Mouse (Mus musculus) layer of hippocampus, adult 9-11 months (tissue): ENCODE data around the gene Dlg1.
"Not testable (repeated sequence)": the region's sequence is repeated elsewhere in the genome, so short reads cannot be mapped to it uniquely, and the experiment has no call there.

Source experiments
- DNase-seq: peaks from one replicate; pipeline ENCODE4 v3.0.0; 2022

Dlg1 gene

DNA sequence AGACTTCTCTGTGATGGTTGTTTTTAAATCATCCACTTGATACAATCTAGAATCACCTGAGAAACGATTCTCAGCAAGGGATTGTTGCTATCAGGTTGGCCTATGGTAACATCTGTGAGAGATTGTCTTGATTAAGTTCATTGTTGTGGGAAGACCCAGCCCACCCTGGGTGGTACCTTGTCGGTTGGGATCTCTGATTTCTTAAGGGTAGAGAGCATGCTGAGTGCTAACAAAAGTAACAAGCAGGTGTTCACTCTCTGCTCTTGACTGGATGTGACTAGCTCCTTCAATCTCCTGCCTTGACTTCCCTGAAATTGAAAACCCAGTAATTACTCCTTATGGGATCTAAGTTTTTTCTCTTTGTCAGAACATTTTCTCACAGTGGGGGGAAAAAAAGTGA lies 5.7 kb upstream of the Dlg1 start:
- no peak for DNase-seq

DNA sequence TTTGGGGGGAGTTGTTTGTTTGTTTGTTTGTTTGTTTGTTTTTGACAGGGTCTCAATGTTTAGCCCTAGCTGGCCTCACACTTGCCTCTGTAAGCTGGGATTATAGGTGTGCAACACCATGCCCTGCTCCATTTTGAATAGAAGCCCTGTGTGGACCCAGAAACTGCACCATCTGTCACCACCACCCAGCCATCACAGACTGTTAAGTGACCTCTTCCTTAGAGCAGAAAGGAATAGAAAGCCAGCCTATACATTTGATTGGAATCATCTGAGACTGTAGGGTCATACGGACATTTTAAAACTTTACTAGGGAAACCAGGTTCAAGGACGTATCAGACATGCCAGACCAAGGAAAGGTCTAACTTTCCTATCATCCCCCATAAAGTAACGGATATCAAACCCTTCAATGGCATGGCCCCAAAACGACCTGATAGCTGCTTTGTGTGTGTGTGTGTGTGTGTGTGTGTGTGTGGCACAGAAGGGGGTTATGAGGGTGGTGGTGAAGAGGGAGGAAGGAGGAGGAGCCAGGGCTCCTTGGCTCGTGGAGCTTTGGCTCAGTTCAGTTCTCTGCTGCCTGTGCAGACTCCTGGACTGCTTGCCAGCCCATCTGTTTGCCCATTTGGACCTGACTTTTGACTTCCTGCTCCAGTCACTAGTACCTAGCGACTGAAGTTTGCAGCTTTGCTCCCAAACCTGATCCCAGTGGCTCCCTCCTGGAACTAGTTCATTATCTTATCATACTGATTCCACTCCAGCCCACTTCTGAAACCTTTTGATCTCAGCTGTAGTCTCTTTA lies 4.5 kb upstream of the Dlg1 start:
- no peak for DNase-seq

DNA sequence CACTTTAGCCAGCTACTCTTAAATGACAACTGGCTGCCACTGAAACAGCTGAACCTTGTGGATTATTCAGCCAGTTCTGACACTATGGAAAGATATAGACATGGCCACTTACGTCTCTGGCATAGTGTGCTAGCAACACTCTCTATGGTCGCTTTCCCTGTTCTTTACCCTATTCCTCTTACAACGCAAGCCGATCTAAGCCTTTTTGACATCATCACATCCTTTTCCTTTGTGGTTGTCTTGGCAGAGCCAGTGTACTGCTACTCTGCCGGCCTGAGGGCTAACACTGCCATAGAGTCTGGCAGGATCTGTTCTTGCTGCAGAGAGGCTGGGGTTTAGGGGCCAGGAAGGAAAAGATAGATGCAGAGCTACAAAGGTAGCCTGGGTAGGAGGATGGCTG lies 3.8 kb upstream of the Dlg1 start:
- DNase-seq, result no peak

DNA sequence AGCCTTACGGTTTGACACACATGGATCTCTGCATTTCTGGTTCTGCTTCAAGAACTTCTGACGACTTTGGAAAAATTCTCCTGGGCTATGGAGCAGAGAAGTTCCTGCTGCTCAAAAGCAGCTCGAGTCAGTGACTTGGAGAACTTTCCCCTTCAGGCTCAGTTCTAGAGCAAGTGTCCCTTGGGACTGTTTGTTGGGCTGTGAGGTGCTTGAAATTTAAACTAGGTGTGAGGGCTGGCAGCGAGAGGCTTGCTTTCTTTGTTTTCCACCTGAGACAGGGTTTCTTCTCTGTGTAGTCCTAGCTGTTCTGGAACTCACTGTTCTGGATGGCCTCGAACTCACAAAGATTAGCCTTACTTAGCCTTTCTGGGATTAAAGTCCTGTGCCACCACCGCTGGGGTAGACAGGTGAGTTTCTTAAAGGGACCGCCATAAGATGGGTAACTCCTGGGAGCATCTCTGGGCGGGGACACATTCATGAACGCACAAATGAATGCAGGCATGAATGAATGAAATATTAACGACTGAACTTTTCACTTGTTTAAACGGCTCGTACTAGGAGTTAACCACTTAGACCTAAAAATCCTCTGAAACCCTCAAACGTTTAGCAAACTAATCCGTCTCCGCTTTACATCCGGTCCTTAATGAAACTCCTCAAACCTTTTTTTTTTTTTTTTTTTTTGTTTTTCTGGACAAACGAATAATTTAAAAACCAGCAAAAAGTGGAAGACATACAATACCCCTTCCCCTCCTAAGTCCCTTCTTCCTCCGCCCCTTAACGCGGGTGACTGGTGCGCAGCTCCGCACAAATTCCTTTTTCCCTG lies 476 bp upstream of the Dlg1 start:
- no peak for DNase-seq

DNA sequence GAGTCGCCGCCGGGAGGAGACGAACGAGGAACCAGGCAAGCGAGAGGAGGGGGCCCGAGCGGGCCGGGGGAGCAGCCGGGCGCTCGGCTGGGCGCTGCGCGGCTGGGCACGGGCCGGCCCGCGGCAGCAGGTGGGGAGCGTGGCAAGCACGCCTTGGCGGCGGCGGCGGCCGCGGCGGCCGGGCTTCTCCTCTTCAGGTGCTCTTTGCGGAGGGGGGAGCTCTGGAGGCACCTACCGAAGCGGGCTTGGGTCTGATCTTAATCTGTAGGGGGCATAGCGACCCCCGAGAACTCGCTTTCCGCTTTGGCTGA lies 999 bp downstream of the Dlg1 start:
- DNase-seq, result no peak

DNA sequence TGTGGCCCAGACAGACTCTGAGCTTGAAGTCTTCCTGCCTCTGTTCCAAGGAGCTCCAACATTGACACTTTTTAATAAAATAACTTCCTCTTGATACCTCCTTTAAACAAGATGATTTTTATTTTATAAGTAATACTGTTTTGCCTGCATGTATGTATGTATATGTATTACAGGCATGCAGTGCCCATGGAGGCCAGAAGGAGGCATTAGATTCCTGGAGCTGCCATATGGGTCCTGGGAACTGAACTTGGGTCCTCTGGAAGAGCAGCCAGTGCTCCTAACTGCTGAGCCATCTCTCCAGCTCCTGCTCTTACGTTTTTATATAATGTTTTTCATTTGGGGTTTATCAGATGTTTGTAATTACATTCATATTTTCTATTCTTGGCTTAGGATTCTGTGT lies 9.0 kb downstream of the Dlg1 start:
- no peak for DNase-seq

DNA sequence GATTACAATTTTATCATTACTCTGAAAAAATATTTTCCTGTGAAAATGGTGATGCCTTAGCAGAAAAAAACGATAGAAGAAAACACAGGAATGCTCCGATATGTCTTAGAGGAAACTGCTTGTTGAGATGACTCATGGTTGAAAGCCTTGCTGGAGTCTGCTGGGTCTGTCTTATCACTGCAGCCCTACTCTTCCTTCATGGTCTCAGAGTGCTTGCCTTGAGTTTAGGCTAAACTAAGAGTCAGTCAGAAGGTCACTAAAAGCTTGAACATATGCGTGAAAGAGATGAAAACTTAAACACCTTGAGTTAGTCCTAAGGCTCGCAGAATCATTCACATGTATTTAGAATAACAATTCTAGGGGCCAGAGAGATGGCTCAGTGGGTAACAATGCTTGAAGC lies 14.2 kb downstream of the Dlg1 start:
- no peak for DNase-seq

DNA sequence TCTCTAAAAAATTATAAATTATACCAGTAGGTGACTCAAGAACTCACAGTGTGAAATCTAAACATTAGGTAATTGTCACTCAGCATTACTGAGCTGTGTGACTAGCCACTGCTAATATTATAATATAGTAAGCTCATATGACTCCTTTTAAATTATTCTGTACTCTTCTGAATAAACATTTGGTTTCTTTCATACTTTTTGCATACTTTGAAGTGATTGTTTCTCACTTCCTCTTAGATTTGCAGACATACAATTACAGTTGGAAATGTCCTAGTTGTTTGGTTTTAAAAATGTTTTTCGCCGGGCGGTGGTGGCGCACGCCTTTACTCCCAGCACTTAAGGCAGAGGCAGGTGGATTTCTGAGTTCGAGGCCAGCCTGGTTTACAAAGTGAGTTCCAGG lies 19.0 kb downstream of the Dlg1 start:
- no peak for DNase-seq

DNA sequence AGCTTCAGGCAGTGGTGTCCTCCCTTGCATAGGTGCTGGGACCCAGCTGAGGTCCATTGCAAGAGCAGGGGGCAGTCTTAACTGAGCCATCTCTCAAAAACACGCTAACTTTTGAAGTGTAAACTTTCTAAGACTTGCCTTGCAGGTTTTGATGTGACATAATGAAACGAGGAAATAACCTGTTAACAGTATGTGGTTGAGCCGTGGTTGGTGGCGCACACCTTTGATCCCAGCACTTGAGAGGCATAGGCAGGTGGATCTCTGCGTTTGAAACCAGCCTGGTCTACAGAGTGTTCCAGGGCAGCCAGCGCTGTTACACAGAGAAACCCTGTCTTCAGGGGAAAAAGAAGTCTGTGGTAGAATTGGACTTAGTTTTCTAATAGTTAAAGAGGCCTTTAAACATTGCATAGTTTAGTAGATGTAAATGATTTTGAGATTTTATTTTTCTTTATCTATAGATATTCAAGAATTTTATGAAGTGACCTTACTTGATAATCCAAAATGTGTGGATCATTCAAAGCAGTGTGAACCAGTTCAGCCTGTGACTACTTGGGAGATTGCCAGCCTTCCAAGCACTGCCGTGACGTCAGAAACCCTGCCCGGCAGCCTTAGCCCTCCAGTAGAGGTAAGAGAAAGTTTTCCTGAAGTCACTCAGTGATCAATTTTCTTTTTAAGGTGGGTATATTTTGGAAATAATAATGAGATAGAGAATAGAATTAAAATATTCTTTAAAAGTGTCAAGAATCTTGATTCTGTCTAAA lies 20.6 kb downstream of the Dlg1 start:
- DNase-seq, result no peak

DNA sequence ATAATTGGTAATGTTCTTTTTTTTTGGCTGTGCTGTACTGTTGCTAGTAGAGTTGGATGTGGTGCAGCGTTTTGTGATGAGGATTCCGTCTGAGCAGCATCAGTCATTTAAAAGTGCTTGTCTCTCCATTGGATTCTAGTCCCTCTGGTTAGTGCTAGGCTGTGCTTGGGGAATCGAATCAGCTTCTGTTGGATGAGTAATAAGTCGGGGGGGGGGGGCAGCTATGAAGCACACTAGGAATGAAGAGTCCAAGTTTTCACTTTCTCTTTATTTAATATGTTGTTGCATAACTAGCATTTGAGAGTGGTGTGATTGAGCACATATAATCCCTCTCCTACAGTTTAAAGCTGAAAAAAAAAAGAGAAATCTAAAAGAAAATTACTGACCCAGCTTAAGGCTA lies 21.5 kb downstream of the Dlg1 start:
- DNase-seq, result no peak

DNA sequence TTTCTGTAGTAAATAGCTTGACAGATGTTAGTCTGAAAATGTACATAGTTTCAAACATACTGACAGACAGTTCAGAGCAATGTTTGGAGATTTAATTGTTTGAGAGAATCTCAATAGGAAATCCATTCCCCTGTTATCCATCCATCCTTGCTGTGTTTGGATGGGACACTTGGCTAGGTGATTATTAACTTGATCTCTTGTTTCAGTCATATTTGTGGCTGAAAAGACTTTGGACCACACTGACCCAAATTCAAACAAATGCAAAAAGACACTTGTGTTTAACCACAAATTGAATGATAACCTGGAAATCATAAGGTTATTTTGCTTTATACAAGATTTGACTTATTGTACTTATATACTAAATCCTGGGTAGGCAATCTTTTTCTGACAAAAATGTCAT lies 24.5 kb downstream of the Dlg1 start:
- no peak for DNase-seq

DNA sequence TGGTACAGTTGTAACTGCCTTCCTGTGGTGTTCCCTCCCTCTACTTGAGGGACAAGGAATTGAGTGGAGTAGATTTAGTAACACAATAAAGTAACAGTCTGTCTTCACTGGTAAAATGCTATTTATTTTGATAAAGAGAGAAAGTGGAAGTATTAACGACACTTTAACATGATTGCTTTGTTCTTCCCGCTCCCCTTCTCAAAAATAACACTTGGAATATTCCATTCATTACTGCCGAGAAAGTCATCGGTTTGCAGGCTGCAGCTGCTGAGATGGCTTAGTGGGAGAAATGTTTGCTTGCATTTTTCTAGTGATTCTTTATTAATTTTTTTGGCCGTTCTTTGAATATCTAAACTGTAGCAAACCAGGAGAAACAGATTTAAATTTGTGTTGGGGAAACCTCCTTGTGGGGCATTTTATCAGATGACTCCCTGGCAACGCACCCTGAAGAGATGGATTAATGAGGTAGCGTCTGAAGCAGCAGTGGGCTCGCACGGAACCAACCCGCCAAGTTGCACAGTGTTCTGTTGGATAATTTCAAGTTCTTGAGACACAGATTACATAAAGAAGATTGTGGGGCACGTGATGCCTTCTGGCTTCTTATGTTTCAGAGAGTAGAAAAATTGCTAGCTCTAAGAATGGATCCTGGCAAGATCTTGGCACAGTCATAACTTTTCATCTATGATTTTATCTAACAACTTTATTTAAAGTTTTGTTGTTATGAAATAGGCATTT lies 32.2 kb downstream of the Dlg1 start:
- peak; percentile 20 for DNase-seq

DNA sequence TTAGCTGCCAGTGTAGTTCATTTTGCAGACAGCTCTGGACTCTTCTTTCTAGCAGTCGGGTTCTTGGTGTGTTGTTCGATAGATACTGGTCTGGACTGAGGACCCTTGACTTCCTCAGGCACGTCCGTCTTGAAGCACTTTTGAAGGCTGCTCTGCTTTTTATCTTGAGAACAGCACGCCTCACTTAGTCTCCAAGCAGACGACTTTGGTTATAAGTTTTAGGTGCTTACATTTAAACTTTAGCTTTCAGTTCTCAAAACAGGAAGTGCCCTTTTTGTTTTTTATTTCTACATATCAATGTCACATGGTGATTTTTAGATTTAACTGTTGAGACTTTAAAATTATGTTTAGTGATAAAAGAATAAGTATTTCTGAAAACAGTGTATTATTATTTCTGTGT lies 33.1 kb downstream of the Dlg1 start:
- no peak for DNase-seq

DNA sequence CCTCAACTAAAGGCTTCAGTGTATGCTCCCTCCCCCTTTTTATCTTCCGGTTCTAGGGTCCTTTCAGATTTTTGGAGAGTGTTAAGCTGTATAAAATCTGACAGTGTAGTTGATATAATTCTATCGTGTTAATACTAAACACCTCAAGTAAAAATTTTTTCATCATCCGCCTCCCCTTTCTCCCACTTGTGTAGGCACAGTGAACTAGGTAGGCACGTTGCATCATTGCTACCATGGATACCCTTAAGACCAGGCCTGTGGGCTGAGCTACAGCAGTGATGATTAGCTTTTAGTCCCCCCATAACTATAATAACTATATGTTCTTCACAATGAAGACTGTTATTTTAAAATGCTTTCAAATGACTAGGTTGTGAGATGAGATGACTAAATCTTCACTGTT lies 34.1 kb downstream of the Dlg1 start:
- DNase-seq, result peak; percentile 19

DNA sequence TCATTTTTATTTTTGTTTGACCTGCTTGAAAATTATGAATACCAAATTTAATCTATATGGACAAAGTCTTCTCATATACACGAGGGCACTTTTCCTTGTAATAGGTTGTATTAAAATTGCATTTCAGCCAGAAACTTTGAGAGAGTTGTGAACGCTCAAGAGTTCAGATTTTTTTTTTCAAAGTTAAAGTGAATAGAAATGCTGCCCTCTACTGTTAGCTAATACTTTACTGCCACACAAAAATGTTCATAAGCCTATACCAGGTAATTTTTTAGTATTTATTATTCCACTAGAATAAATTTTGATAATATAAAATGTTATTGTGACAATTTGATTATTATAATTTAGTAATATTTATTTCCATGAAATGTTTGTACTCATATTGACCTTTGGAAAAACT lies 42.0 kb downstream of the Dlg1 start:
- no peak for DNase-seq

DNA sequence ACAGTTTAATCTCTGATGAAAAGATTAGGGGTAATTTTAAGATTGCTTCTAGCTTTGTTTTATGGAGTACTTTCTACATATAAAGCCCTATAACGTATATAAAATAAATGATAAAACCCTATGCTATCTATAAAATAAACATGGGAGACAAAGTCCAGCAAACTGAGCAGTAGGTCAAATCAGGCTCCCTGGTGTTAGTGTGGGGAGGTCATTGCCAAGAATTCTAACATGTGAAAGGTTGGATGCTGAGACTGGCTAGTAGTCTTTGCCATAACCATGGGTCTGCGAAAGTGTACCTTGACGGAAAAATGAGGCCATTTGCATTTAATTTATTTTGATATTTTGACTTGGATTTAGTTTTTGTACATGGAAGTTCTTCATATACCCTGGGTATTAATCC lies 42.7 kb downstream of the Dlg1 start:
- DNase-seq, result no peak

DNA sequence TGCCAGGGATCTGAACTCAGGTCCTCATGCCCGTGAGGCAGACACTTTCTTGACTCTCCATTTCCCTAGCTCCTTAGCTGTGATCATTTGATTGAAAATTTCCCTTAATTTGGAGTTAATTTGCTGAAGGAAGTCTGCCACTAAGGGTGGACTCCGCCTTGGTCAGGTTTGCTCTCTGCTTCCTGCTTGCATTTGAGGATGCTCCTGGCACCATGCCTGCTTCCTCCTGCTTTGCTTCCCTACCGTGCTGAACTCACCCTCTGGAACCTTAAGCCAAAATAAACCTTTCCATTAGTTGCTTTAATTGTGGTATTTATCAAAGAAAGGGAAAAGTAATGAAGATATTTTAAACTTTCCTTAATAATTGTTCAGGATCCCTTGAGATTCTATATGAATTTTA lies 44.1 kb downstream of the Dlg1 start:
- no peak for DNase-seq

DNA sequence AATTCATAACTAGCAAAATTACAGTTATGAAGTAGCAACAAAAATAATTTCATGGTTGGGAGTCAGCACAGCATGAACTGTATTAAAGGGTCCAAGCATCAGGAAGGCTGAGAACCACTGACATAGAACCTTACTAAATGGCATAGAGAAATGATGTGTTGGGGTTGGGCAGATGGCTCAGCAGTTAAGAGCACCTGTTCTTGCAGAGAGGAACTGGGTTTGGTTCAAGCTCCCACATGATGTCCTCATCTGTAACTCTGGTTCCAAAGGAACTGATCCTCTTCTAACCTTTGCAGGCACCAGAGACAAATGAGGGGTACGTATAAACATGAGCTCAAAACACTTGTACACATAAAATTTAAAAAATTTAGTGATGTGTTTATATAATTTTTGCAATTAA lies 59.7 kb downstream of the Dlg1 start:
- DNase-seq, result no peak

DNA sequence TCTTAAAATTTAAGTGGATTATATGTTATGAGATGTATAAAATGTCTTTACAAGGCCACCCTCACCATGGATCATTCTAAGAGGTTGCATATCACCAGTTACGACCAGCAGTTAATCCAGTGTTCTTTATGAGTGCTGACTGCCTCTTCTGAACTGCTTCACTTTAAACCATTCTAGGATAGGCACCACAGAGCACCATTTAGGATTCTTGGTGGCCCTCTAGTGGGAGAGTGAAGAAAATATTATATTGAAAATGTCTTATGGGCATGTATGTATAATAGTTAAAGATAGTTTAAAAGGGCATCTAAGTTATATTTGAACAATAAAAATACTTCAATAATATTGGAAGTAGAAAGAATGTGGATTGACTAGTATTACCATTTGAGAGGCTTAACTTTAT lies 60.9 kb downstream of the Dlg1 start:
- no peak for DNase-seq

DNA sequence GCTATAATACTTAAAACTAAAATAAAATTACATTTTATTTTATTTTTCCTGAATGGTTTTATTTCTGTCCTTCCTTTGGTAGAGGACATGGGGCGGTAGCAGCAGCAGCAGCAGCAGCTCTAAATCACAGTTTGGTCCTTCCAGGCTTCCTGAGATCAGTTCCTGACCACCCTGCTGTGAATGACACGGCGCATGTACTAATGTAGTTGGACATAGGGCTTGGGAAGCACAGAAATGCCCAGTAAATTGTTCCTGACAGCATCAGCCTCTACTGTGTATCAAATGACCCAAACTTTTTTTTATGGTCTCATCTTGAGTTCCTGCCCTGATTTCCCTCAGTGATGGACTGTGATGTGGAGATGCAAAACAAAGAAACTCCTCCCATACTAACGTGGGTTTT lies 61.6 kb downstream of the Dlg1 start:
- no peak for DNase-seq

DNA sequence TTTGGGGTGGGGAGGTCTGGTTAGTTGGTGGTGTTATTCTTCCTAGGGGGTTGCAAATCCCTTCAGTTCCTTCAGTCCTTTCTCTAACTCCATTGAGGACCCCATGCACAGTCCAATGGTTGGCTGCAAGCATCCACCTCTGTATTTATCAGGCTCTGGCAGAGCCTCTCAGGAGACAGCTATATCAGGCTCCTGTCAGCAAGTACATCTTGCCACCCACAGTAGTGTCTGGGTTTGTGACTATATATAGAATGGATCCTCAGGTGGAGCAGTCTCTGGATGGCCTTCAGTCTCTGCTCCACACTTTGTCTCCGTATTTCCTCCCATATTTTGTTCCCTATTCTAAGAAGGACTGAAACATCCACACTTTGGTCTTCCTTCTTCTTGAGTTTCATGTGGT lies 67.7 kb downstream of the Dlg1 start:
- DNase-seq, result not testable (repeated sequence)

DNA sequence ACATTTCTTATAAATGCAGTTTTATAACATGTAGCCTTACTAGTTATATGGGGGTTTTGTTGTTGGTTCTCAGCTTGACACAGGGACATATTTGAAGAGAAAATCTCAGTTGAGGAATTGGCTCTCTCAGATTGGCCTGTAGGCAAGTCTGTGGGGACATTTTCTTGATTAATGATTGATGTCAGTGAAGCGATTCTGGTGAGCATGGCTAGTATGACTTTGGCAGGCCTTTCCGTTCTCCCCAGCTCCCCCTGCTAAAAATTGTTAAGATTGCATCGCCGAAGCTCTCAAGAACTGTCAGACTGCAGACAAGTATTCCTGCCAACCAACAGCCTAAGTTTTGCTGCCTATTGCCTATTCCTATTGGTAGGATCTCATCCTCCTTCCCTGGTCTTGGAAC lies 73.8 kb downstream of the Dlg1 start:
- no peak for DNase-seq

DNA sequence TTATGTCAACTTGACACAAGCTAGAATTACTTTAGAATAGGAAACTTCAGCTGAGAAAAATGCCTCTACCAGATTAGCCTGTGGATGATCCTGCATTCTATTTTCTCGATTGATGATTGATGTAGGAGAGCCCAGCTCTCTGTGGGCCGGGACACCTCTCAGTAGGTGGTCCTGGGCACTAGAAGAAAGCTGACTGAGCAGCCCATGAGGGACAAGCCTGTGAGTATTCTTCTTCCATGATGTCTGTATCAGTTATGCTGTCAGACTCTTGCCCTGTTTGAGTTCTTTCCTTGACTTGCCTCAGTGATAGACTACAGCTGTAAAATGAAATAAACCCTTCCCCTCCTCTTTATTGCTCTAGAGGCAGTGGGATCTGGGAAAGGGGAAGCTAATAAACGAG lies 74.5 kb downstream of the Dlg1 start:
- DNase-seq, result no peak
